Mouse (Mus musculus): Measurements from ENCODE around the gene Ankrd55. TPM values are rescaled to one million over a fixed set of nuclear protein-coding genes. Genes with fewer than 3 reads are reported as not detected.

Ankrd55 gene
- polyA plus RNA-seq, 1 experiment = 0.18 TPM

GRCm38 (mm10) chr13:112271901-112272537 is 16.2 kb upstream of the Ankrd55 start:
- Histone ChIP-seq H3K79me2 (ENCODE audit: control insufficient read depth, insufficient read depth) (no peaks in the 10 kb centered on the region), H3K27me3 (ENCODE audit: control insufficient read depth, insufficient read depth, insufficient read length) (peaks cover 3% of the 10 kb centered on the region), H3K36me3 (ENCODE audit: control insufficient read depth, insufficient read depth) (no peaks in the 10 kb centered on the region), H3ac (ENCODE audit: control insufficient read depth, insufficient read length, low read depth) (no peak overlapping the region), H3K4me3 (ENCODE audit: insufficient read depth, poor library complexity, severe bottlenecking) (no peak overlapping the region), H3K79me3 (ENCODE audit: low read depth) (no peaks in the 10 kb centered on the region)
- no peak for TF ChIP-seq FOSL1 (IDR thresholded peaks at IDR 0.05; ENCODE audit: insufficient read depth, low read length, poor library complexity, severe bottlenecking)
- no peak for TF ChIP-seq MAX (IDR thresholded peaks at IDR 0.05)
- TF ChIP-seq CTCF (IDR thresholded peaks at IDR 0.05; ENCODE audit: control insufficient read depth, insufficient read depth, insufficient read length) = no peak
- no peak for TF ChIP-seq CEBPB (IDR thresholded peaks at IDR 0.05; ENCODE audit: low read depth)
- TF ChIP-seq USF1 (IDR thresholded peaks at IDR 0.05; ENCODE audit: low read depth) = no peak
- no peak for TF ChIP-seq MYOG (IDR thresholded peaks at IDR 0.05; ENCODE audit: control insufficient read depth, extremely low read depth, insufficient read length)
- TF ChIP-seq MYOD1 (IDR thresholded peaks at IDR 0.05; ENCODE audit: control insufficient read depth, insufficient read length, low read depth) = no peak

DNA sequence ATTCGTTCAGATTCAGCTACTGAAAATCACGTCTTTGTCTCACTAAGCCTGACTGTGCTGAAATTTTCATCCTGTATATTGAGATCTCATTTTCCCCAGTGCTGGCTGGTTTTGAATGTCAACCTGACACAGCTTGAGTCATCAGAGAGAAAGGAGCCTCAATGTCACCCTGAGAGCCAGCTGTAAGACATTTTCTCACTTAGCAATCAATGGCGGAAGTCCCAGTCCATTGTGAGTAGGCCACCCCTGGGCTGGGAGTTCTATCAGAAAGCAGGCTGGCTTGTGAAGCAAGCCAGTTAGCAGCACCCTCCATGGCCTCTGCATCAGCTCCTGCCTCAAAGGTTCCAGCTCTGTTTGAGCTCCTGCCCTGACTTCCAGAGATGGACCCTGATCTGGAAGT is 13.6 kb upstream of the Ankrd55 start:
- Histone ChIP-seq H3K36me3 (ENCODE audit: control insufficient read depth, insufficient read depth) (no peaks in the 10 kb centered on the region), H3K27me3 (ENCODE audit: control insufficient read depth, insufficient read depth, insufficient read length) (peaks cover 3% of the 10 kb centered on the region), H3K4me3 (ENCODE audit: insufficient read depth, poor library complexity, severe bottlenecking) (no peak overlapping the region), H3K79me3 (ENCODE audit: low read depth) (no peaks in the 10 kb centered on the region), H3ac (ENCODE audit: control insufficient read depth, insufficient read length, low read depth) (no peak overlapping the region), H3K79me2 (ENCODE audit: control insufficient read depth, insufficient read depth) (no peaks in the 10 kb centered on the region)
- TF ChIP-seq CEBPB (IDR thresholded peaks at IDR 0.05; ENCODE audit: low read depth) = no peak
- no peak for TF ChIP-seq MAX (IDR thresholded peaks at IDR 0.05)
- TF ChIP-seq MYOD1 (IDR thresholded peaks at IDR 0.05; ENCODE audit: control insufficient read depth, insufficient read length, low read depth) = no peak

- no peak overlapping the region for H3K4me3 ChIP-seq (ENCODE audit: insufficient read depth, poor library complexity, severe bottlenecking)
- no peak for TF ChIP-seq CTCF (IDR thresholded peaks at IDR 0.05; ENCODE audit: control insufficient read depth, insufficient read depth, insufficient read length)
- no peak for TF ChIP-seq CEBPB (IDR thresholded peaks at IDR 0.05; ENCODE audit: low read depth)
- TF ChIP-seq USF1 (IDR thresholded peaks at IDR 0.05; ENCODE audit: low read depth) = no peak
Measured at GRCm38 (mm10) chr13:112275951-112276350, 12.3 kb upstream of the Ankrd55 start.

GRCm38 (mm10) chr13:112277544-112277943 is 10.7 kb upstream of the Ankrd55 start:
- H3K79me3 ChIP-seq (ENCODE audit: low read depth) = no peaks in the 10 kb centered on the region
- H3K4me3 ChIP-seq (ENCODE audit: insufficient read depth, poor library complexity, severe bottlenecking) = no peak overlapping the region
- no peaks in the 10 kb centered on the region for H3K36me3 ChIP-seq (ENCODE audit: control insufficient read depth, insufficient read depth)
- H3K27me3 ChIP-seq (ENCODE audit: control insufficient read depth, insufficient read depth, insufficient read length) = no peaks in the 10 kb centered on the region
- H3K79me2 ChIP-seq (ENCODE audit: control insufficient read depth, insufficient read depth) = no peaks in the 10 kb centered on the region
- H3ac ChIP-seq (ENCODE audit: control insufficient read depth, insufficient read length, low read depth) = no peak overlapping the region
- TF ChIP-seq CEBPB (IDR thresholded peaks at IDR 0.05; ENCODE audit: low read depth) (no peak), MAX (IDR thresholded peaks at IDR 0.05) (no peak)

More at GRCm38 (mm10) chr13:112275951-112276350, 12.3 kb upstream of the Ankrd55 start:
- H3K79me3 ChIP-seq (ENCODE audit: low read depth) = no peaks in the 10 kb centered on the region
- no peaks in the 10 kb centered on the region for H3K27me3 ChIP-seq (ENCODE audit: control insufficient read depth, insufficient read depth, insufficient read length)
- H3ac ChIP-seq (ENCODE audit: control insufficient read depth, insufficient read length, low read depth) = no peak overlapping the region
- H3K36me3 ChIP-seq (ENCODE audit: control insufficient read depth, insufficient read depth) = no peaks in the 10 kb centered on the region
- H3K79me2 ChIP-seq (ENCODE audit: control insufficient read depth, insufficient read depth) = no peaks in the 10 kb centered on the region

DNA sequence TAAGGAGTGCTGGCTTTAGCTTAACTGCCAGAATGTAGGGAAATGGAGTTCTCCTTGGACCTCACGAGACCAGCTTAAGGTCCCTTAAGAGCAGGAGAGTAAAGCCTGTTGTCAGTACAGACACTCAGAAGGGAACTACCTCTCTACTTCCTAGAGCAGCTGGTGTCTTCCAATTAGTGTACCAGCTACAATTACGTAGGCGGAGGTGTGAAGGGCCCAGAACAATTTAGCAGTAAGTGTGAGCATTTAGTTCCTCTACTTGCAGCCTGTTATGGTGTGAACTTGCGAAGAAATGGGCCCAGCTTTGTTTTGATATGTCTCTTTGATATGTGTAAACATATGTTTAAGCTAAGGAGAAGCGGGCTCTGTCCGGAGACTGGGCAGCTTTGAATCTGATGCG is 10.0 kb upstream of the Ankrd55 start:
- Histone ChIP-seq H3K36me3 (ENCODE audit: control insufficient read depth, insufficient read depth) (no peaks in the 10 kb centered on the region), H3ac (ENCODE audit: control insufficient read depth, insufficient read length, low read depth) (no peak overlapping the region), H3K4me3 (ENCODE audit: insufficient read depth, poor library complexity, severe bottlenecking) (no peak overlapping the region), H3K79me2 (ENCODE audit: control insufficient read depth, insufficient read depth) (no peaks in the 10 kb centered on the region), H3K79me3 (ENCODE audit: low read depth) (no peaks in the 10 kb centered on the region), H3K27me3 (ENCODE audit: control insufficient read depth, insufficient read depth, insufficient read length) (no peaks in the 10 kb centered on the region)
- TF ChIP-seq USF1 (IDR thresholded peaks at IDR 0.05; ENCODE audit: low read depth) (no peak), MAX (IDR thresholded peaks at IDR 0.05) (no peak), CEBPB (IDR thresholded peaks at IDR 0.05; ENCODE audit: low read depth) (no peak), MYOD1 (IDR thresholded peaks at IDR 0.05; ENCODE audit: control insufficient read depth, insufficient read length, low read depth) (no peak), MYOG (IDR thresholded peaks at IDR 0.05; ENCODE audit: control insufficient read depth, extremely low read depth, insufficient read length) (no peak), FOSL1 (IDR thresholded peaks at IDR 0.05; ENCODE audit: insufficient read depth, low read length, poor library complexity, severe bottlenecking) (no peak), CTCF (IDR thresholded peaks at IDR 0.05; ENCODE audit: control insufficient read depth, insufficient read depth, insufficient read length) (no peak)

GRCm38 (mm10) chr13:112287135-112287534 is 1.1 kb upstream of the Ankrd55 start:
- H3K4me3 ChIP-seq (ENCODE audit: insufficient read depth, poor library complexity, severe bottlenecking) = no peak overlapping the region
- H3K27me3 ChIP-seq (ENCODE audit: control insufficient read depth, insufficient read depth, insufficient read length) = no peaks in the 10 kb centered on the region
- H3ac ChIP-seq (ENCODE audit: control insufficient read depth, insufficient read length, low read depth) = no peak overlapping the region
- TF ChIP-seq FOSL1 (IDR thresholded peaks at IDR 0.05; ENCODE audit: insufficient read depth, low read length, poor library complexity, severe bottlenecking) (peak; percentile 95), MYOG (IDR thresholded peaks at IDR 0.05; ENCODE audit: control insufficient read depth, extremely low read depth, insufficient read length) (no peak)
- H3K36me3 ChIP-seq (ENCODE audit: control insufficient read depth, insufficient read depth) = no peaks in the 10 kb centered on the region
- no peaks in the 10 kb centered on the region for H3K79me3 ChIP-seq (ENCODE audit: low read depth)
- H3K79me2 ChIP-seq (ENCODE audit: control insufficient read depth, insufficient read depth) = no peaks in the 10 kb centered on the region
